Mouse (Mus musculus): ENCODE data around the gene Pdss1.

GRCm38 (mm10) chr2:22957415-22957814 is 62.1 kb downstream of the Pdss1 start:
- TF ChIP-seq CTCF (IDR thresholded peaks at IDR 0.05; ENCODE audit: borderline replicate concordance, extremely low read depth, insufficient read depth, insufficient read length) (no peak), POLR2A (IDR thresholded peaks at IDR 0.05; ENCODE audit: borderline replicate concordance, extremely low read depth, insufficient read depth, insufficient read length, poor library complexity, severe bottlenecking) (no peak)
